Mouse (Mus musculus): ENCODE results near the gene Gart. TPM values are rescaled to one million over a fixed set of nuclear protein-coding genes. Genes with fewer than 3 reads are reported as not detected.
A peak's percentile ranks its signal among the peaks of the same experiment; 100 is the strongest.

The Gart gene
- polyA plus RNA-seq, 1 experiment from 2014 or later = 128 TPM

GRCm38 (mm10) chr16:91628673-91629072 lies 18.1 kb downstream of the Gart start:
- H3K4me1 ChIP-seq = no peaks in the 10 kb centered on the region
- H3K36me3 ChIP-seq = peaks cover 96% of the 10 kb centered on the region
- no peak for ATAC-seq (replicated peaks; ENCODE audit: low FRiP score)
- no peak overlapping the region for H3K9ac ChIP-seq
- H3K9me3 ChIP-seq (replicated peaks) = no peaks in the 10 kb centered on the region
- no peak overlapping the region for H3K4me3 ChIP-seq (replicated peaks)
- 89% methylated on average over 3 of the region's 3 CpGs for WGBS
- no peak overlapping the region for H3K4me2 ChIP-seq
- H3K27ac ChIP-seq = no peak overlapping the region
- H3K27me3 ChIP-seq = no peaks in the 10 kb centered on the region

- Histone ChIP-seq H3K9ac (no peak overlapping the region), H3K27me3 (no peaks in the 10 kb centered on the region), H3K4me1 (no peaks in the 10 kb centered on the region), H3K9me3 (replicated peaks) (no peaks in the 10 kb centered on the region), H3K36me3 (peaks cover 97% of the 10 kb centered on the region), H3K27ac (no peak overlapping the region), H3K4me3 (replicated peaks) (no peak overlapping the region), H3K4me2 (no peak overlapping the region)
- WGBS = 89% methylated on average over 7 of the region's 7 CpGs
- ATAC-seq (replicated peaks; ENCODE audit: low FRiP score) = no peak
Observed at GRCm38 (mm10) chr16:91627831-91628230, 18.9 kb downstream of the Gart start.

- Histone ChIP-seq H3K4me2 (no peak overlapping the region), H3K36me3 (peaks cover 81% of the 10 kb centered on the region), H3K27ac (no peak overlapping the region), H3K4me3 (replicated peaks) (no peak overlapping the region), H3K4me1 (no peaks in the 10 kb centered on the region), H3K9ac (no peak overlapping the region), H3K9me3 (replicated peaks) (no peaks in the 10 kb centered on the region), H3K27me3 (no peaks in the 10 kb centered on the region)
- WGBS = 93% methylated on average over 9 of the region's 9 CpGs
- ATAC-seq (replicated peaks; ENCODE audit: low FRiP score) = no peak
Observed at GRCm38 (mm10) chr16:91623074-91623473, 23.7 kb downstream of the Gart start.

- Histone ChIP-seq H3K36me3 (peaks cover 61% of the 10 kb centered on the region), H3K4me3 (replicated peaks) (no peak overlapping the region), H3K4me1 (no peaks in the 10 kb centered on the region), H3K4me2 (no peak overlapping the region), H3K9me3 (replicated peaks) (no peaks in the 10 kb centered on the region), H3K9ac (no peak overlapping the region), H3K27ac (no peak overlapping the region), H3K27me3 (no peaks in the 10 kb centered on the region)
- ATAC-seq (replicated peaks; ENCODE audit: low FRiP score) = no peak
- 91% methylated on average over 11 of the region's 11 CpGs for WGBS
Observed at GRCm38 (mm10) chr16:91620991-91621390, 25.8 kb downstream of the Gart start.

GRCm38 (mm10) chr16:91620185-91620584 lies 26.6 kb downstream of the Gart start:
- Histone ChIP-seq H3K4me3 (replicated peaks) (no peak overlapping the region), H3K4me2 (no peak overlapping the region), H3K36me3 (peaks cover 53% of the 10 kb centered on the region), H3K9ac (no peak overlapping the region), H3K27me3 (no peaks in the 10 kb centered on the region), H3K9me3 (replicated peaks) (no peaks in the 10 kb centered on the region), H3K27ac (no peak overlapping the region), H3K4me1 (no peaks in the 10 kb centered on the region)
- 83% methylated on average over 5 of the region's 5 CpGs for WGBS
- no peak for ATAC-seq (replicated peaks; ENCODE audit: low FRiP score)

- peak within 1 kb of the TSS; percentile 78 for H3K4me2 ChIP-seq
- H3K9me3 ChIP-seq (replicated peaks) = no peaks in the 10 kb centered on the region
- H3K27ac ChIP-seq = no peak within 1 kb of the TSS
- ATAC-seq (replicated peaks; ENCODE audit: low FRiP score) = peak; percentile 92
- peak within 1 kb of the TSS; percentile 67 for H3K4me3 ChIP-seq (replicated peaks)
- H3K36me3 ChIP-seq = peaks cover 40% of the 10 kb centered on the region
- H3K9ac ChIP-seq = peak within 1 kb of the TSS; percentile 61
- H3K27me3 ChIP-seq = no peaks in the 10 kb centered on the region
- 10% methylated on average over 39 of the region's 39 CpGs for WGBS
- H3K4me1 ChIP-seq = no peaks in the 10 kb centered on the region
Observed at GRCm38 (mm10) chr16:91618511-91619501, 27.9 kb downstream of the Gart start, which contains the start of gene Dnajc28. Dnajc28 (minus strand) TSS chr16:91619026.

- no peak for ATAC-seq (replicated peaks; ENCODE audit: low FRiP score)
- Histone ChIP-seq H3K4me1 (no peaks in the 10 kb centered on the region), H3K27me3 (no peaks in the 10 kb centered on the region), H3K4me2 (no peak overlapping the region), H3K36me3 (no peaks in the 10 kb centered on the region), H3K9ac (no peak overlapping the region), H3K4me3 (replicated peaks) (no peak overlapping the region), H3K9me3 (replicated peaks) (no peaks in the 10 kb centered on the region), H3K27ac (no peak overlapping the region)
- 75% methylated on average over 6 of the region's 6 CpGs for WGBS
Observed at GRCm38 (mm10) chr16:91614552-91614951, 32.2 kb downstream of the Gart start.

GRCm38 (mm10) chr16:91612525-91612924 lies 34.2 kb downstream of the Gart start:
- H3K27ac ChIP-seq = no peak overlapping the region

GRCm38 (mm10) chr16:91611248-91611647 lies 35.5 kb downstream of the Gart start:
- no peaks in the 10 kb centered on the region for H3K9me3 ChIP-seq (replicated peaks)
- H3K4me2 ChIP-seq = no peak overlapping the region
- WGBS = 79% methylated on average over 11 of the region's 11 CpGs
- H3K4me3 ChIP-seq (replicated peaks) = no peak overlapping the region
- H3K27ac ChIP-seq = no peak overlapping the region
- H3K36me3 ChIP-seq = no peaks in the 10 kb centered on the region
- H3K9ac ChIP-seq = no peak overlapping the region
- no peaks in the 10 kb centered on the region for H3K4me1 ChIP-seq
- no peaks in the 10 kb centered on the region for H3K27me3 ChIP-seq
- no peak for ATAC-seq (replicated peaks; ENCODE audit: low FRiP score)

More at GRCm38 (mm10) chr16:91612525-91612924, 34.2 kb downstream of the Gart start:
- Histone ChIP-seq H3K4me2 (no peak overlapping the region), H3K27me3 (no peaks in the 10 kb centered on the region), H3K36me3 (no peaks in the 10 kb centered on the region), H3K9ac (no peak overlapping the region), H3K4me3 (replicated peaks) (no peak overlapping the region), H3K4me1 (no peaks in the 10 kb centered on the region), H3K9me3 (replicated peaks) (no peaks in the 10 kb centered on the region)
- no peak for ATAC-seq (replicated peaks; ENCODE audit: low FRiP score)
- WGBS = 60% methylated on average over 5 of the region's 5 CpGs

GRCm38 (mm10) chr16:91609501-91610245 lies 37.1 kb downstream of the Gart start:
- H3K9ac ChIP-seq = no peak overlapping the region
- no peaks in the 10 kb centered on the region for H3K9me3 ChIP-seq (replicated peaks)
- no peak for ATAC-seq (replicated peaks; ENCODE audit: low FRiP score)
- H3K36me3 ChIP-seq = no peaks in the 10 kb centered on the region
- 50% methylated on average over 9 of the region's 9 CpGs for WGBS
- no peak overlapping the region for H3K4me3 ChIP-seq (replicated peaks)
- H3K27me3 ChIP-seq = no peaks in the 10 kb centered on the region
- H3K4me2 ChIP-seq = no peak overlapping the region
- no peaks in the 10 kb centered on the region for H3K4me1 ChIP-seq
- H3K27ac ChIP-seq = no peak overlapping the region; the same call in 1 of the 2 replicates

GRCm38 (mm10) chr16:91606958-91607357 lies 39.8 kb downstream of the Gart start:
- Histone ChIP-seq H3K4me1 (no peaks in the 10 kb centered on the region), H3K4me3 (replicated peaks) (no peak overlapping the region), H3K9ac (no peak overlapping the region), H3K27ac (no peak overlapping the region), H3K36me3 (no peaks in the 10 kb centered on the region), H3K4me2 (no peak overlapping the region), H3K27me3 (no peaks in the 10 kb centered on the region), H3K9me3 (replicated peaks) (no peaks in the 10 kb centered on the region)
- ATAC-seq (replicated peaks; ENCODE audit: low FRiP score) = no peak
- WGBS = 94% methylated on average over 8 of the region's 8 CpGs

- no peaks in the 10 kb centered on the region for H3K9me3 ChIP-seq (replicated peaks)
- no peak for ATAC-seq (replicated peaks; ENCODE audit: low FRiP score)
- 69% methylated on average over 6 of the region's 6 CpGs for WGBS
- no peak overlapping the region for H3K4me2 ChIP-seq
- no peak overlapping the region for H3K4me3 ChIP-seq (replicated peaks)
- H3K36me3 ChIP-seq = no peaks in the 10 kb centered on the region
- no peaks in the 10 kb centered on the region for H3K4me1 ChIP-seq
- H3K27ac ChIP-seq = no peak overlapping the region
- H3K27me3 ChIP-seq = peaks cover 10% of the 10 kb centered on the region; the same call in 1 of the 2 replicates
- H3K9ac ChIP-seq = no peak overlapping the region
Observed at GRCm38 (mm10) chr16:91605156-91605555, 41.6 kb downstream of the Gart start.
